In the genomic region with DNA sequence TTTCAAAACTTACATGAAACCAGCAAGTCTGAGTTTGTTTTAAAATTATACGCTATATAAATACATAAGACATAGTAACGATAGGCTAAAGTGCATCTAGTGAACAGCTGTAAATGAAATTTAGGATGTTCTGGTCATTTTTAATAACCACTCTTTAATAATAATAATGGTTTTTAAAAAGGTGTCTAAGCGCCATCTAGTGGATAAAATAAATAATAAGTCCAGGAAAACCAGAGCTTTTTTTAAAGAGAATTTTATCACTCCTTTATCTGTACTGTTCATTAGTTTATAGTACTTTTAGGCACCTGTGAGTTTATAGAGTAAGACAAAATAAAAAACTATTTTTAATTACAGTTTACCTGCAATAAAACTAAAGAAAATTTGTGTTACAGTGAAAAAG, we compare ENCODE assay signal across 19 mouse cellular contexts. TPM values are rescaled to one million over a fixed set of nuclear protein-coding genes. Genes with fewer than 3 reads are reported as not detected.
DNase-seq lines count a peak whose midpoint lies in the region; ATAC-seq and TF ChIP-seq lines count a peak whose summit lies in the region.
"Had no signal": no experiment of that assay in that cellular context is flagged by ENCODE, and none has a peak within 500 bp of the region (broad histone marks: within the 10 kb centered on the region; RNA-seq: fewer than 3 reads in every experiment).

No protein-coding gene starts in this region.

- peaks cover 61% of the 10 kb centered on the region for H3K36me3 ChIP-seq in intestine, postnatal 0 days (ENCODE audit: control insufficient read depth, insufficient read depth)
- peaks cover 11% of the 10 kb centered on the region; the same call in 1 of the 2 replicates for H3K36me3 ChIP-seq in intestine, embryonic 15.5 days
- H3K36me3 ChIP-seq in midbrain, postnatal 0 days (ENCODE audit: insufficient read depth, low read length) = peaks cover 28% of the 10 kb centered on the region; the same call in 1 of the 2 replicates
- peaks cover 83% of the 10 kb centered on the region for H3K36me3 ChIP-seq in midbrain, embryonic 10.5 days

- no peaks in the 10 kb centered on the region for H3K4me1 ChIP-seq in intestine, postnatal 0 days (replicated peaks; ENCODE audit: control insufficient read depth, insufficient read depth, low read length)
- no peaks in the 10 kb centered on the region for H3K4me1 ChIP-seq in intestine, embryonic 15.5 days (replicated peaks)
- no peaks in the 10 kb centered on the region for H3K4me1 ChIP-seq in midbrain, postnatal 0 days (ENCODE audit: insufficient read depth, low read length)
- no peaks in the 10 kb centered on the region for H3K4me1 ChIP-seq in midbrain, embryonic 10.5 days
- H3K4me1 ChIP-seq: embryonic facial prominence, embryonic 12.5 days; megakaryocyte, embryonic 14.5 days had no signal

- no peak overlapping the region for H3K4me2 ChIP-seq in intestine, postnatal 0 days (replicated peaks; ENCODE audit: low read depth)
- H3K4me2 ChIP-seq in intestine, embryonic 15.5 days (replicated peaks) = no peak overlapping the region
- no peak overlapping the region for H3K4me2 ChIP-seq in midbrain, postnatal 0 days (ENCODE audit: low read depth, low read length, poor library complexity, severe bottlenecking)
- H3K4me2 ChIP-seq: embryonic facial prominence, embryonic 12.5 days had no signal

- H3K4me3 ChIP-seq in intestine, postnatal 0 days (ENCODE audit: low read depth, low read length) = no peak overlapping the region
- no peak overlapping the region for H3K4me3 ChIP-seq in intestine, embryonic 15.5 days (replicated peaks)
- no peak overlapping the region for H3K4me3 ChIP-seq in midbrain, postnatal 0 days (ENCODE audit: low read depth, low read length)
- H3K4me3 ChIP-seq in midbrain, embryonic 10.5 days = no peak overlapping the region
- H3K4me3 ChIP-seq: embryonic facial prominence, embryonic 12.5 days; megakaryocyte, embryonic 14.5 days; myocyte had no signal

- ATAC-seq in intestine, postnatal 0 days = no peak
- no peak for ATAC-seq in intestine, embryonic 15.5 days
- no peak for ATAC-seq in midbrain, postnatal 0 days (ENCODE audit: low FRiP score)
- ATAC-seq: activated CD4-positive, CD25-positive, alpha-beta regulatory T cell, adult 4 months; inflammation-experienced regulatory T-cells, adult 6 months had no signal

- no peaks in the 10 kb centered on the region for H3K27me3 ChIP-seq in intestine, postnatal 0 days (replicated peaks; ENCODE audit: control insufficient read depth, insufficient read depth, low read length)
- H3K27me3 ChIP-seq in intestine, embryonic 15.5 days (replicated peaks) = no peaks in the 10 kb centered on the region
- no peaks in the 10 kb centered on the region for H3K27me3 ChIP-seq in midbrain, postnatal 0 days (ENCODE audit: insufficient read depth, low read length)
- no peaks in the 10 kb centered on the region for H3K27me3 ChIP-seq in midbrain, embryonic 10.5 days (ENCODE audit: low read depth, poor library complexity, severe bottlenecking)
- H3K27me3 ChIP-seq: embryonic facial prominence, embryonic 12.5 days; megakaryocyte, embryonic 14.5 days had no signal

- H3K27ac ChIP-seq in intestine, postnatal 0 days (ENCODE audit: low read depth, low read length) = no peak overlapping the region
- no peak overlapping the region for H3K27ac ChIP-seq in intestine, embryonic 15.5 days
- no peak overlapping the region for H3K27ac ChIP-seq in midbrain, postnatal 0 days (ENCODE audit: low read depth, low read length)
- H3K27ac ChIP-seq in midbrain, embryonic 10.5 days (replicated peaks) = no peak overlapping the region
- H3K27ac ChIP-seq: embryonic facial prominence, embryonic 12.5 days had no signal

- WGBS in intestine, postnatal 0 days = 58% methylated on average over 3 of the region's 3 CpGs
- WGBS in intestine, embryonic 15.5 days = 51% methylated on average over 3 of the region's 3 CpGs
- 65% methylated on average over 3 of the region's 3 CpGs for WGBS in midbrain, postnatal 0 days
- 65% methylated on average over 3 of the region's 3 CpGs for WGBS in midbrain, embryonic 10.5 days

- peak; percentile 41 for TF ChIP-seq CTCF in intestine, postnatal 0 days (IDR thresholded peaks at IDR 0.05; ENCODE audit: low read depth)
- TF ChIP-seq CTCF in midbrain, postnatal 0 days (IDR thresholded peaks at IDR 0.05) = peak; percentile 54

- peak; percentile 19 for DNase-seq in embryo, embryonic 10.5 days (ENCODE audit: low spot score)
- DNase-seq in embryo, embryonic 9.5 days (ENCODE audit: extremely low spot score) = no peak
- DNase-seq in midbrain, postnatal 0 days (ENCODE audit: low spot score) = peak; percentile 3
- DNase-seq in midbrain, embryonic 10.5 days (ENCODE audit: low spot score) = no peak
- no peak for DNase-seq in adrenal gland, adult 8-10 months
- no peak for DNase-seq in adrenal gland, postnatal 4 days (ENCODE audit: low spot score in 2 of 2)
- DNase-seq: B cell, adult 2 months; cerebellum, adult 11-12 months; heart, postnatal 10 days; left cerebral cortex, postnatal 4 days; thymus, adult 2 months had no signal

- no peak overlapping the region for H3K9ac ChIP-seq in intestine, postnatal 0 days (ENCODE audit: low read depth, low read length)
- H3K9ac ChIP-seq in intestine, embryonic 15.5 days = no peak overlapping the region
- no peak overlapping the region for H3K9ac ChIP-seq in midbrain, postnatal 0 days (replicated peaks; ENCODE audit: low read length, poor library complexity, severe bottlenecking)
- H3K9ac ChIP-seq: embryonic facial prominence, embryonic 12.5 days had no signal

- H3K9me3 ChIP-seq in intestine, postnatal 0 days (ENCODE audit: control insufficient read depth) = no peaks in the 10 kb centered on the region
- no peaks in the 10 kb centered on the region for H3K9me3 ChIP-seq in intestine, embryonic 15.5 days
- H3K9me3 ChIP-seq in midbrain, postnatal 0 days (ENCODE audit: low read length) = no peaks in the 10 kb centered on the region
- H3K9me3 ChIP-seq in midbrain, embryonic 10.5 days (replicated peaks) = no peaks in the 10 kb centered on the region
- H3K9me3 ChIP-seq: embryonic facial prominence, embryonic 12.5 days; G1E; megakaryocyte, embryonic 14.5 days had no signal

RNA-seq across cellular contexts. Expression of a gene that starts 44.0 kb away (rescaled TPM):
- polyA plus RNA-seq in intestine, postnatal 0 days (2015; fragmentation: Nextera tagmentation; extraction: Ambion mirVana) = 38.9 and 41.0 TPM in 2 replicates
- polyA plus RNA-seq in intestine, embryonic 15.5 days (2015; fragmentation: Nextera tagmentation; extraction: Ambion mirVana) = 64.7 and 69.4 TPM in 2 replicates
- 136 and 164 TPM in 2 replicates for total RNA-seq in midbrain, postnatal 0 days (2014; rRNA removed)
- polyA plus RNA-seq in midbrain, postnatal 0 days (2015; fragmentation: Nextera tagmentation; extraction: Ambion mirVana) = 77.7 and 82.5 TPM in 2 replicates
- polyA plus RNA-seq in midbrain, embryonic 10.5 days (2016; fragmentation: Nextera tagmentation; extraction: Ambion mirVana) = 59.9 and 65.0 TPM in 2 replicates
- total RNA-seq in adrenal gland, adult 8-10 months (2022) = 100 to 1,000 TPM; 140 to 206 (median 162) TPM
- 100 to 1,000 TPM; 130 to 133 TPM for total RNA-seq in adrenal gland, postnatal 4 days (2021)

Comparison
In these comparisons a context has a peak if more than half of its experiments do, and no peak if none do; other contexts are left out.
1. DNase-seq: peak in embryo, embryonic 10.5 days (single experiment) and midbrain, postnatal 0 days (single experiment); none in embryo, embryonic 9.5 days (single experiment), midbrain, embryonic 10.5 days (single experiment), adrenal gland, adult 8-10 months (single experiment) and adrenal gland, postnatal 4 days (0 of 2).